23 mouse cellular contexts compared by ENCODE assay signal in genomic region chr11:29758617-29759016, GRCm38 (mm10).
DNase-seq lines count a peak whose midpoint lies in the region; ATAC-seq and TF ChIP-seq lines count a peak whose summit lies in the region.
"Had no signal": no experiment of that assay in that cellular context is flagged by ENCODE, and none has a peak within 500 bp of the region (broad histone marks: within the 10 kb centered on the region; RNA-seq: fewer than 3 reads in every experiment).

No protein-coding gene starts in this region.

- peak; percentile 69 for DNase-seq in heart, adult 11 months
- no peak for DNase-seq in kidney, postnatal 0 days (ENCODE audit: low spot score)
- no peak for DNase-seq in kidney, adult 2 months
- peak; percentile 69 for DNase-seq in retina, postnatal 1 day
- DNase-seq: adrenal gland, postnatal 36 days; B cell, adult 2 months; cerebellum, adult 9-10 months; gastrocnemius, postnatal 10 days; kidney, adult 8-10 months; kidney, postnatal 25 days; lung, postnatal 10 days; right cerebral cortex, postnatal 25 days; spleen, adult 18-20 months had no signal

- no peak for ATAC-seq in heart, embryonic 11.5 days (replicated peaks; ENCODE audit: insufficient number of reproducible peaks, low FRiP score, low TSS enrichment)
- peak; percentile 29; the same call in 1 of the 2 replicates for ATAC-seq in kidney, postnatal 0 days (replicated peaks; ENCODE audit: low FRiP score, low read depth)
- peak; percentile 71 for ATAC-seq in midbrain, embryonic 13.5 days
- ATAC-seq in midbrain, embryonic 16.5 days: no peak; the same call in 1 of the 2 replicates
- ATAC-seq: inflammation-experienced regulatory T-cells, adult 6 months; Patski had no signal

- no peaks in the 10 kb centered on the region for H3K36me3 ChIP-seq in heart, embryonic 11.5 days (ENCODE audit: control insufficient read depth, insufficient read depth, low read length)
- no peaks in the 10 kb centered on the region for H3K36me3 ChIP-seq in kidney, postnatal 0 days (ENCODE audit: insufficient read depth, low read length)
- H3K36me3 ChIP-seq in kidney, adult 2 months (ENCODE audit: control insufficient read depth, insufficient read depth, low read length): no peaks in the 10 kb centered on the region
- H3K36me3 ChIP-seq in midbrain, embryonic 13.5 days: no peaks in the 10 kb centered on the region
- H3K36me3 ChIP-seq in midbrain, embryonic 16.5 days (ENCODE audit: control insufficient read depth, insufficient read depth, low read length): 0 out of 2 replicates have a peak, but pooled peaks cover 3% of the 10 kb centered on the region
- H3K36me3 ChIP-seq: forebrain, embryonic 10.5 days; G1E; heart, embryonic 13.5 days; limb, embryonic 13.5 days had no signal

- H3K27me3 ChIP-seq in heart, embryonic 11.5 days (ENCODE audit: control insufficient read depth, insufficient read depth, low read length): no peaks in the 10 kb centered on the region
- no peaks in the 10 kb centered on the region for H3K27me3 ChIP-seq in kidney, postnatal 0 days (ENCODE audit: insufficient read depth, low read length)
- H3K27me3 ChIP-seq in kidney, adult 2 months (replicated peaks; ENCODE audit: control insufficient read depth, insufficient read depth, low read length): no peaks in the 10 kb centered on the region
- no peaks in the 10 kb centered on the region for H3K27me3 ChIP-seq in midbrain, embryonic 13.5 days
- no peaks in the 10 kb centered on the region for H3K27me3 ChIP-seq in midbrain, embryonic 16.5 days (ENCODE audit: control insufficient read depth, insufficient read depth, low read depth, low read length)
- H3K27me3 ChIP-seq: CH12.LX; heart, embryonic 13.5 days; limb, embryonic 13.5 days; Patski had no signal

- TF ChIP-seq POLR2A in kidney, adult 2 months (IDR thresholded peaks at IDR 0.05; ENCODE audit: low read depth, low read length): no peak

- TF ChIP-seq CTCF in kidney, postnatal 0 days (IDR thresholded peaks at IDR 0.05; ENCODE audit: low read depth): no peak
- TF ChIP-seq CTCF in kidney, adult 2 months (conservative IDR thresholded peaks at IDR 0.05; ENCODE audit: insufficient read depth, insufficient read length, low read depth, low read length): no peak

- H3K27ac ChIP-seq in heart, embryonic 11.5 days (ENCODE audit: low read depth, low read length): no peak overlapping the region
- H3K27ac ChIP-seq in kidney, postnatal 0 days: no peak overlapping the region
- H3K27ac ChIP-seq in kidney, adult 2 months (ENCODE audit: insufficient read depth, low read depth, low read length): no peak overlapping the region
- no peak overlapping the region for H3K27ac ChIP-seq in midbrain, embryonic 13.5 days
- no peak overlapping the region for H3K27ac ChIP-seq in midbrain, embryonic 16.5 days (ENCODE audit: low read length)
- H3K27ac ChIP-seq: forebrain, embryonic 10.5 days; heart, embryonic 13.5 days; limb, embryonic 13.5 days had no signal

- H3K9ac ChIP-seq in heart, embryonic 11.5 days (ENCODE audit: low read depth, low read length): no peak overlapping the region
- H3K9ac ChIP-seq in kidney, postnatal 0 days (ENCODE audit: low read depth, low read length): no peak overlapping the region
- H3K9ac ChIP-seq in midbrain, embryonic 13.5 days (replicated peaks): no peak overlapping the region
- no peak overlapping the region for H3K9ac ChIP-seq in midbrain, embryonic 16.5 days (ENCODE audit: low read depth, low read length)
- H3K9ac ChIP-seq: heart, embryonic 13.5 days; limb, embryonic 13.5 days had no signal

- no peaks in the 10 kb centered on the region for H3K9me3 ChIP-seq in heart, embryonic 11.5 days (replicated peaks; ENCODE audit: control insufficient read depth, low read length)
- no peaks in the 10 kb centered on the region for H3K9me3 ChIP-seq in kidney, postnatal 0 days (replicated peaks; ENCODE audit: low read length)
- H3K9me3 ChIP-seq in midbrain, embryonic 13.5 days: no peaks in the 10 kb centered on the region
- no peaks in the 10 kb centered on the region for H3K9me3 ChIP-seq in midbrain, embryonic 16.5 days (replicated peaks; ENCODE audit: control insufficient read depth, low read length, poor library complexity, severe bottlenecking)
- H3K9me3 ChIP-seq: forebrain, embryonic 10.5 days; G1E; heart, embryonic 13.5 days; limb, embryonic 13.5 days had no signal

- WGBS in heart, embryonic 11.5 days (ENCODE audit: insufficient replicate concordance): 78% methylated on average over 5 of the region's 5 CpGs
- 89% methylated on average over 5 of the region's 5 CpGs for WGBS in kidney, postnatal 0 days
- whole genome bisulfite sequencing in kidney, adult 2 months: 92% methylated on average over 5 of the region's 5 CpGs
- WGBS in midbrain, embryonic 13.5 days: 87% methylated on average over 5 of the region's 5 CpGs
- WGBS in midbrain, embryonic 16.5 days: 90% methylated on average over 5 of the region's 5 CpGs

- peaks cover 4% of the 10 kb centered on the region; the same call in 1 of the 2 replicates for H3K4me1 ChIP-seq in heart, embryonic 11.5 days (ENCODE audit: control insufficient read depth, insufficient read depth, low read length)
- H3K4me1 ChIP-seq in kidney, postnatal 0 days (replicated peaks; ENCODE audit: insufficient read depth, low read length): no peaks in the 10 kb centered on the region
- no peaks in the 10 kb centered on the region for H3K4me1 ChIP-seq in kidney, adult 2 months (ENCODE audit: control insufficient read depth, insufficient read depth, low read length)
- no peaks in the 10 kb centered on the region for H3K4me1 ChIP-seq in midbrain, embryonic 13.5 days (replicated peaks)
- H3K4me1 ChIP-seq in midbrain, embryonic 16.5 days (ENCODE audit: control insufficient read depth, insufficient read depth, low read length): no peaks in the 10 kb centered on the region
- H3K4me1 ChIP-seq: forebrain, embryonic 10.5 days; limb, embryonic 13.5 days had no signal

- H3K4me2 ChIP-seq in heart, embryonic 11.5 days: no peak overlapping the region
- no peak overlapping the region for H3K4me2 ChIP-seq in kidney, postnatal 0 days (ENCODE audit: low read length)
- H3K4me2 ChIP-seq in midbrain, embryonic 13.5 days (replicated peaks): no peak overlapping the region
- H3K4me2 ChIP-seq in midbrain, embryonic 16.5 days (ENCODE audit: low read length): no peak overlapping the region
- H3K4me2 ChIP-seq: heart, embryonic 13.5 days; limb, embryonic 13.5 days had no signal

- no peak overlapping the region for H3K4me3 ChIP-seq in heart, embryonic 11.5 days (ENCODE audit: low read depth, low read length)
- no peak overlapping the region for H3K4me3 ChIP-seq in kidney, postnatal 0 days (replicated peaks; ENCODE audit: low read depth, low read length)
- no peak overlapping the region for H3K4me3 ChIP-seq in kidney, adult 2 months (ENCODE audit: insufficient read depth, low read depth, low read length)
- no peak overlapping the region for H3K4me3 ChIP-seq in midbrain, embryonic 13.5 days (replicated peaks)
- H3K4me3 ChIP-seq in midbrain, embryonic 16.5 days (ENCODE audit: low read depth, low read length): no peak overlapping the region
- H3K4me3 ChIP-seq: forebrain, embryonic 10.5 days; heart, embryonic 13.5 days; limb, embryonic 13.5 days had no signal

Comparison
In these comparisons a context has a peak if more than half of its experiments do, and no peak if none do; other contexts are left out.
1. ATAC-seq: peak in kidney, postnatal 0 days (single experiment) and midbrain, embryonic 13.5 days (single experiment); none in heart, embryonic 11.5 days (single experiment) and midbrain, embryonic 16.5 days (single experiment).
2. DNase-seq: peak in heart, adult 11 months (single experiment) and retina, postnatal 1 day (single experiment); none in kidney, postnatal 0 days (single experiment) and kidney, adult 2 months (single experiment).